Mouse (Mus musculus) cerebellum, adult 11-12 months (tissue): ENCODE measurements around the gene Olfr497.

Experiments used
- DNase-seq: peaks from one replicate; pipeline ENCODE4 v3.0.0; 2022

Gene Olfr497

DNA sequence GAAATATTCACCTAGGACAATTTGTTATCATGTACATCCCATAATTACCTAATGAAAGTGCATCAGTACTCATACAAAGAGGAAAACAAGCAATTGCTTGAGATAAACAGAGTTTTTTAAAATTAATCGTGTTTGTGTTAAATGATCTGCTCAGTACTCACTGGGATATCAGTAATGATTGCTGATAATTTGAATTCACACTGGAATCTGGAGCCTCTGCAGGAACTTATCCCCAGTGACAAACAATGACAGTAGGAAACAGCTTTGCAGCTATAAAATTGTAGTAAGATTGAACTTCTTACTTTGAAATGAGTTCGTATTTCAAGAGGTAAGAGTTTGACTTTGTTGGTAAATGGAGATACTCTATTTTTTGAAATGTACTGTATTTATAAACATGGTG lies at the start of gene Olfr497:
TSS of gene Olfr497 (plus strand) at position 301 of the 400 bp plus-strand sequence.
- DNase-seq = no peak

- no peak for DNase-seq
Measured at GRCm38 (mm10) chr7:108392867-108393266, 27.4 kb upstream of the Olfr497 start, which contains the start of gene Olfr495. Gene Olfr495, plus strand, starts transcription at chr7:108393167.

- DNase-seq = no peak
Measured at GRCm38 (mm10) chr7:108465026-108465425, 44.8 kb downstream of the Olfr497 start, which contains the start of gene Olfr498. Gene Olfr498, plus strand, starts transcription at chr7:108465326.
